In the genomic region with DNA sequence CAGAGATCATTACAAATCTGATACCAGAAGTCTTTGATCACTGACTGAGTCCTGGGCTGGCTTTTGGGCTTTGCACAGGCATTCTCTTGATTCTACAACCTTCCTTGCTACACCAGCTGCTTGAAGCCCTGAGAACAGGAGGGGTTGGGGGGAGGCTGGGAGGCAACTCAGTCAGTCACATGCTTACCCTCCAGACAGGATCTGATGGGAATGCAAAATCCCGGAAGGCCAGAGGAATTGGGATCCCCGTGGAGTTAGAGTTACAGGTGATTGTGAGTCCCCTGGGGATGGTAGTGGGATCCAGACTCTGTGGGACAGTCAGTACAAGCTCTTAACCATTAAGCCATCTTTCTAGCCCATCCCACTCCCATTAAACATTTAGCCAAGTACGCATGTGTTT, we compare ENCODE assay signal across 26 mouse cellular contexts.
"Had no signal": no experiment of that assay in that cellular context is flagged by ENCODE, and none has a peak within 500 bp of the region (broad histone marks: within the 10 kb centered on the region; RNA-seq: fewer than 3 reads in every experiment).

No protein-coding gene starts in this region.

- H3K4me1 ChIP-seq: heart, embryonic 13.5 days; heart, embryonic 15.5 days; hindbrain, embryonic 10.5 days; limb, embryonic 13.5 days; liver, embryonic 13.5 days; liver, embryonic 15.5 days had no signal

- H3K27ac ChIP-seq: gastrocnemius, adult 2 months; heart, adult 2 months; heart, embryonic 13.5 days; heart, embryonic 15.5 days; hindbrain, embryonic 10.5 days; hindbrain, embryonic 12.5 days; hindbrain, embryonic 14.5 days; left cerebral cortex, adult 2 months; limb, embryonic 13.5 days; liver, embryonic 13.5 days; liver, embryonic 15.5 days had no signal

- H3K27me3 ChIP-seq: heart, embryonic 13.5 days; heart, embryonic 15.5 days; hindbrain, embryonic 12.5 days; limb, embryonic 13.5 days; liver, embryonic 13.5 days; liver, embryonic 15.5 days had no signal

- ATAC-seq: hindbrain, embryonic 16.5 days; inflammation-experienced regulatory T-cells, adult 6 months; intestine, postnatal 0 days; liver, postnatal 0 days had no signal

- H3K4me2 ChIP-seq: heart, embryonic 11.5 days; heart, embryonic 13.5 days; heart, embryonic 15.5 days; hindbrain, embryonic 12.5 days; hindbrain, embryonic 14.5 days; limb, embryonic 13.5 days; liver, embryonic 11.5 days; liver, embryonic 13.5 days; liver, embryonic 15.5 days had no signal

- H3K9ac ChIP-seq: heart, embryonic 13.5 days; heart, embryonic 15.5 days; hindbrain, embryonic 12.5 days; hindbrain, embryonic 14.5 days; limb, embryonic 13.5 days; liver, embryonic 13.5 days; liver, embryonic 15.5 days; liver, postnatal 0 days had no signal

- H3K36me3 ChIP-seq: heart, embryonic 13.5 days; heart, embryonic 15.5 days; hindbrain, embryonic 10.5 days; hindbrain, embryonic 12.5 days; limb, embryonic 13.5 days; liver, embryonic 13.5 days; liver, embryonic 15.5 days had no signal

- DNase-seq: gastrocnemius, adult 2 months; gastrocnemius, postnatal 10 days; gastrocnemius, postnatal 25 days; heart, adult 2 months; heart, postnatal 4 days; kidney, adult 18-20 months; kidney, adult 8-10 months; kidney, postnatal 10 days; kidney, postnatal 25 days; kidney, postnatal 4 days; liver; liver, embryonic 13.5 days; liver, postnatal 0 days had no signal

- H3K4me3 ChIP-seq: gastrocnemius, adult 2 months; heart, adult 2 months; heart, embryonic 13.5 days; heart, embryonic 15.5 days; hindbrain, embryonic 10.5 days; hindbrain, embryonic 12.5 days; left cerebral cortex, adult 2 months; limb, embryonic 13.5 days; liver, embryonic 13.5 days; liver, embryonic 15.5 days had no signal

- H3K9me3 ChIP-seq: heart, embryonic 13.5 days; heart, embryonic 15.5 days; hindbrain, embryonic 10.5 days; hindbrain, embryonic 12.5 days; limb, embryonic 13.5 days; liver, embryonic 13.5 days; liver, embryonic 15.5 days had no signal
